Mouse (Mus musculus) embryonic stem cell, embryonic (primary cell): Measurements from ENCODE around the gene Klhdc3.

Experiments used
- CTCF ChIA-PET, 4 experiments: fragments of 300-600 bp in 2 of 4; fragments of 350-600 bp in 2 of 4; sonication (Branson Sonifier 250); formaldehyde crosslinking; loops; one replicate each; lab custom pipeline; 2022; ENCODE audit warnings: inconsistent platforms in 2 of 4; lab: Charles Lee
- POLR2A ChIA-PET, 4 experiments: fragments of 300-600 bp in 2 of 4; fragments of 350-600 bp in 2 of 4; sonication (Branson Sonifier 250); formaldehyde crosslinking; loops; one replicate each; lab custom pipeline; 2022; ENCODE audit warnings: antibody characterized with exemption in 4 of 4, inconsistent platforms in 1 of 4; lab: Charles Lee

Gene Klhdc3

DNA sequence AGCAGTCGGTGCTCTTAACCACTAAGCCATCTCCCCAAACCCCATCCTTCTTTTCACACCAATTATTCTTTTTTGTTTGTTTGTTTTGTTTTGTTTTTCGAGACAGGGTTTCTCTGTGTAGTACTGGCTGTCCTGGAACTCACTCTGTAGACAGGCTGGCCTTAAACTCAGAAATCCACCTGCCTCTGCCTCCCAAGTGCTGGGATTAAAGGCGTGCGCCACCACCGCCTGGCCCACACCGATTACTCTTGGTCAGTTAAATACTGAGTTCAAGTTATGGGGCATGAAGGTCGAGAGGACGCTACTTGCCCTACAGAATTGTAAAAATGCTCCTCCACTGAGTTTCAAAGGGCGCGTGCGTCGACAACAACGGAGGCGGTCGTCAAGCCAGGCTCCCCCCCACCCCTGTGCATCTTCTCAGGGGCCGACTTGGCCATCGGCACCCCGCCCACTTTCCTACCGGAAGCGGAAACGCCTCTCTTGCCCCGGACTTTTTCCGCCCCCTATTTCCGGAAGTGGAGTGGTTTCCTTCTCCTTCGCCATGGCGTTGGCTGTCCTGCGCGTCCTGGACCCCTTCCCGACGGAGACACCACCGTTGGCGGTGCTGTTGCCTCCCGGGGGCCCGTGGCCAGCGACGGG is 30.4 kb upstream of the Klhdc3 start, which contains the start of gene Pex6:
Gene Pex6, plus strand, starts transcription at position 505 of the 639 bp plus-strand sequence.
- POLR2A ChIA-PET: interaction anchor here in 3 of 4 experiments (0.7 to 1.3 kb wide), 3 partner anchors 42 to 179 kb away, joined by 3 to 5 read pairs (median 4); partner anchors contain the start of gene Tbcc (in 2 of the 3)

GRCm38 (mm10) chr17:46706375-46707089 is 25.8 kb upstream of the Klhdc3 start:
- POLR2A ChIA-PET: interaction anchor here in 3 of 4 experiments (0.5 to 18.7 kb wide), 16 partner anchors 8 to 141 kb away, joined by 3 to 197 read pairs (median 6); partner anchors contain the start of genes 2310039H08Rik (in 1 of the 3), Klhdc3 (in 1 of the 3), Mea1 (in 1 of the 3) and Ptk7 (in 1 of the 3)
- CTCF ChIA-PET: interaction anchor here in 2 of 4 experiments (0.6 to 2.6 kb wide), 3 partner anchors 9 to 1063 kb away, joined by 3 to 40 read pairs (median 10); no protein-coding TSS in a partner anchor

More for the DNA sequence above, 30.4 kb upstream of the Klhdc3 start, which contains the start of gene Pex6:
- CTCF ChIA-PET: interaction anchor here in 2 of 4 experiments (0.6 to 1.0 kb wide), 4 partner anchors 14 to 74 kb away, joined by 3 to 4 read pairs (median 3); no protein-coding TSS in a partner anchor

GRCm38 (mm10) chr17:46704887-46705835 is 24.4 kb upstream of the Klhdc3 start, which contains the start of gene Ppp2r5d:
TSS of gene Ppp2r5d (minus strand) at chr17:46705111.
- CTCF ChIA-PET: interaction anchor here in 3 of 4 experiments (0.5 to 2.6 kb wide), 29 partner anchors 8 to 1148 kb away, joined by 3 to 40 read pairs (median 3); partner anchors contain the start of genes Cul9 (in 1 of the 3), Dnph1 (in 1 of the 3), Mea1 (in 1 of the 3) and Ptk7 (in 1 of the 3)
- POLR2A ChIA-PET: interaction anchor here (0.5 to 18.7 kb wide), 119 partner anchors 8 to 1198 kb away, joined by 3 to 197 read pairs (median 4); partner anchors contain the start of genes Klhdc3 (in 3 of the 4), 2310039H08Rik (in 2 of the 4), Cnpy3 (in 2 of the 4) and Gnmt (in 2 of the 4)

- ChIA-PET CTCF (interaction anchor here (0.6 to 2.6 kb wide), 27 partner anchors 7 to 571 kb away, joined by 3 to 40 read pairs (median 4); partner anchors contain the start of genes Cul9 (in 1 of the 4), Dnph1 (in 1 of the 4), Mea1 (in 1 of the 4) and Ptk7 (in 1 of the 4)), POLR2A (interaction anchor here (0.5 to 18.7 kb wide), 111 partner anchors 9 to 1197 kb away, joined by 3 to 197 read pairs (median 4); partner anchors contain the start of genes Klhdc3 (in 3 of the 4), Cnpy3 (in 2 of the 4), Mea1 (in 2 of the 4) and Rrp36 (in 2 of the 4))
These were observed 23.5 kb upstream of the Klhdc3 start for GRCm38 (mm10) chr17:46703971-46704886.

- CTCF ChIA-PET: interaction anchor here in 1 of 4 experiments (0.6 kb wide), 1 partner anchor 181 kb away, joined by 3 read pairs; no protein-coding TSS in a partner anchor
- POLR2A ChIA-PET: interaction anchor here in 2 of 4 experiments (1.0 to 18.7 kb wide), 5 partner anchors 10 to 43 kb away, joined by 3 to 197 read pairs (median 6); partner anchors contain the start of genes Klhdc3 (in 1 of the 2) and Mea1 (in 1 of the 2)
These were observed 21.8 kb upstream of the Klhdc3 start for GRCm38 (mm10) chr17:46702506-46702905.

DNA sequence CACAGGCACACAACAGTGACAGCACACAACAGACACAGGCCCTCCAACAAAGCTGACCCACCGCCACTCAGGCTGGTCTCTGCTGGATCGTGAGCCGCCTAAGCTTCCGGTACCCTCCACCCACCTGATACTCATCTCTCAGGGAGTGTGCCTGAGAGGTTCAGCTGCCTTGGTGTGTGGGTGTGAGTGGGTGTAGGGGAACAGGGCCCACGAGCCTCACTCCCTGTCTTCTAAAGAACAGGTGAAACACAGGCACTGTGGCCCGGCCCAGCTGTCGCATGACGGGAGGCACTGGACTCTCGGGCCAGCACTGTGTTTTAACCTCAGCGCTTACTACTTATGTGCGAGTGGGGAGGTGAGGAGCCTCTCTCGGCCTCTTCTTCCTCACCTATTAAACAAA is 21.4 kb upstream of the Klhdc3 start:
- CTCF ChIA-PET: interaction anchor here in 2 of 4 experiments (0.6 to 0.7 kb wide), 4 partner anchors 180 to 578 kb away, joined by 3 to 5 read pairs (median 4); no protein-coding TSS in a partner anchor
- POLR2A ChIA-PET: interaction anchor here in 3 of 4 experiments (0.5 to 18.7 kb wide), 5 partner anchors 12 to 282 kb away, joined by 3 to 197 read pairs (median 5); partner anchors contain the start of genes Klhdc3 (in 1 of the 3) and Mea1 (in 1 of the 3)

DNA sequence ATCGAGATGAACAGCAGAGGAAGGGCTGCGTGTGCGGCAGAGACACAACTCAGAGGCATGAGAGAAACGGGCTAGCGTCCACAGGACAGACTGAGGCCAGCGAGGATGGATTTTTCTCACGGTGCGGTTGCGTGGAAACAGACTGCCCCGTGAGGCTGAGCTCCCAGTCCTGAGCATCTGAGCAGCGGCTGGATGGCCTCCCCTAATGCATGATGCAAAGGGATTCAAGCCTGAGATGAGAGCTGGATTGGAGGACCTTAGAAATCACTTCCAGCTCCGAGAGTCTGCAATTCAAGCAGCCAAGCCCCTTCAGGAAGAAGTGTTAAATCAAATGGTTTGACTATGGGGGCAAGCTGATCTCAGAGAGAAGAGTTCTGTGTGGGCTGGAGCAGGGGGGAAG is 20.8 kb upstream of the Klhdc3 start:
- ChIA-PET POLR2A (interaction anchor here in 3 of 4 experiments (0.5 to 18.7 kb wide), 8 partner anchors 10 to 282 kb away, joined by 3 to 197 read pairs (median 4); partner anchors contain the start of genes Klhdc3 (in 1 of the 3) and Mea1 (in 1 of the 3)), CTCF (interaction anchor here in 2 of 4 experiments (0.6 to 0.7 kb wide), 3 partner anchors 359 to 577 kb away, joined by 3 to 5 read pairs (median 4); no protein-coding TSS in a partner anchor)

GRCm38 (mm10) chr17:46699912-46700311 is 19.2 kb upstream of the Klhdc3 start:
- POLR2A ChIA-PET: interaction anchor here in 3 of 4 experiments (1.0 to 18.7 kb wide), 5 partner anchors 10 to 52 kb away, joined by 3 to 197 read pairs (median 4); partner anchors contain the start of genes Cnpy3 (in 1 of the 3), Klhdc3 (in 1 of the 3) and Mea1 (in 1 of the 3)
- CTCF ChIA-PET: interaction anchor here in 2 of 4 experiments (0.6 to 1.0 kb wide), 4 partner anchors 15 to 143 kb away, joined by 3 to 5 read pairs (median 4); no protein-coding TSS in a partner anchor

GRCm38 (mm10) chr17:46699245-46699644 is 18.5 kb upstream of the Klhdc3 start:
- ChIA-PET CTCF (interaction anchor here in 2 of 4 experiments (0.5 to 1.0 kb wide), 4 partner anchors 16 to 74 kb away, joined by 3 to 5 read pairs (median 4); partner anchors contain the start of gene Cnpy3 (in 1 of the 2)), POLR2A (interaction anchor here in 2 of 4 experiments (1.0 to 18.7 kb wide), 5 partner anchors 10 to 53 kb away, joined by 3 to 197 read pairs (median 4); partner anchors contain the start of genes Cnpy3 (in 1 of the 2), Klhdc3 (in 1 of the 2) and Mea1 (in 1 of the 2))

- CTCF ChIA-PET: interaction anchor here in 2 of 4 experiments (0.6 to 0.8 kb wide), 4 partner anchors 11 to 857 kb away, joined by 3 to 5 read pairs (median 3); no protein-coding TSS in a partner anchor
- POLR2A ChIA-PET: interaction anchor here in 3 of 4 experiments (0.6 to 18.7 kb wide), 6 partner anchors 13 to 425 kb away, joined by 3 to 197 read pairs (median 4); partner anchors contain the start of genes Klhdc3 (in 1 of the 3) and Mea1 (in 1 of the 3)
These were observed 17.8 kb upstream of the Klhdc3 start for GRCm38 (mm10) chr17:46698515-46698914.

GRCm38 (mm10) chr17:46694517-46695063 is 13.9 kb upstream of the Klhdc3 start:
- CTCF ChIA-PET: interaction anchor here in 3 of 4 experiments (0.5 to 0.9 kb wide), 6 partner anchors 14 to 58 kb away, joined by 3 to 9 read pairs (median 4); partner anchors contain the start of gene Klhdc3 (in 1 of the 3)
- POLR2A ChIA-PET: interaction anchor here (0.5 to 18.7 kb wide), 21 partner anchors 10 to 196 kb away, joined by 3 to 197 read pairs (median 4); partner anchors contain the start of genes Ppp2r5d (in 4 of the 4), Klhdc3 (in 2 of the 4), Mea1 (in 2 of the 4) and Rrp36 (in 1 of the 4)

- ChIA-PET CTCF (interaction anchor here in 1 of 4 experiments (0.6 to 0.7 kb wide), 2 partner anchors 24 to 194 kb away, joined by 3 read pairs; no protein-coding TSS in a partner anchor), POLR2A (interaction anchor here in 3 of 4 experiments (0.5 to 18.7 kb wide), 11 partner anchors 9 to 106 kb away, joined by 3 to 197 read pairs (median 5); partner anchors contain the start of genes Klhdc3 (in 3 of the 3), Ppp2r5d (in 3 of the 3), Mea1 (in 2 of the 3) and Ptk7 (in 1 of the 3))
These were observed 10.7 kb upstream of the Klhdc3 start for GRCm38 (mm10) chr17:46691390-46691789.

- CTCF ChIA-PET: interaction anchor here in 1 of 4 experiments (0.6 kb wide), 1 partner anchor 194 kb away, joined by 3 read pairs; no protein-coding TSS in a partner anchor
- POLR2A ChIA-PET: interaction anchor here in 3 of 4 experiments (0.5 to 18.7 kb wide), 10 partner anchors 8 to 107 kb away, joined by 3 to 197 read pairs (median 8); partner anchors contain the start of genes Ppp2r5d (in 3 of the 3), Klhdc3 (in 2 of the 3), Mea1 (in 2 of the 3) and Ptk7 (in 1 of the 3)
These were observed 10.0 kb upstream of the Klhdc3 start for GRCm38 (mm10) chr17:46690665-46691064.
